Mouse (Mus musculus): Measurements from ENCODE around the gene Ccdc69.
"Not testable (repeated sequence)": the region's sequence is repeated elsewhere in the genome, so short reads cannot be mapped to it uniquely, and the experiment has no call there.

Ccdc69 gene

DNA sequence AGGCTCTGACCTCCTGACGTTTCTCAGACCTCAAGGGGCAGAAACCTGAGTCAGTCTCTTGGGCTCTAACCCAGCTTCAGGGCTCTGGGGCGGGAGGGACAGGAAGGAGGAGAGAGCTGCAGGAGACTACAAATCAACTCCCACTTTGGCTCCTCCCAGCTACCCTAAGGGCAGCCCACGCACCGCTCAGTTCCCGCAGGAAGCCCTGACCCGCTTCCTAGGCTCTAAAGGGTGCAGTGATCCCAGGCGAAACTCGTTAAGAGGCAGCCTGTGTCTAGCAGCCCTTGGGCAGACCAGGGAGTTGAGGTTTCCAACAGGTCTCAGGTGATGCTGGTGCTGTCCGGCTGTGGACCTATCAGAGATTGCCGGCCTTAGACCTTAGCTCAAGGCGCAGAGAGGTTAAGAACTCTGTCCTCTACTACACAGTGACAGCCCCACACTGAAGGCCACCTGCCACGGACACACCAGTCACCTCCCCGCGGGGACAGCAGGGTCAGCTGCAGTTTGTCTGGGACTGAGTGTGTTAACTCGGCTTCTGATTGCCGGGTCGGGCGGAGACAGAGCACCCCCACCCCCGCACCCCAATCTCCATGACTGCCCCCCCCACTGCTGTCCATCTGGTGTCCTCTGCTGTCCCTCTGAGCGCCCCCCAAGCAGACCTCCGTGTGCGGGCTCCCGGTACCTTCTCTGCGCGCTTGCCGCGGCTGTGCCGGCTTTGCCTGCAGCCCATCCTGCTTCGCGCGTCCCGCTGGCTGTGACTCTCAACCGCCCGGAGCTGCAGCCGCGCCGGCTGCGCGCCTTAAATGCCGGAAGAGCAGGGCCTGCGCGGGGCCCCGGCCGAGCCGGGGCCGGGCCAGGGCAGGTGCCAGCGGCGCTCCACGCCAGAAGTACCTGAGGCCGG lies at the start of gene Ccdc69:
TSS of gene Ccdc69 (minus strand) at position 801 of the 901 bp plus-strand sequence.
- peak; percentile 75 for DNase-seq

DNA sequence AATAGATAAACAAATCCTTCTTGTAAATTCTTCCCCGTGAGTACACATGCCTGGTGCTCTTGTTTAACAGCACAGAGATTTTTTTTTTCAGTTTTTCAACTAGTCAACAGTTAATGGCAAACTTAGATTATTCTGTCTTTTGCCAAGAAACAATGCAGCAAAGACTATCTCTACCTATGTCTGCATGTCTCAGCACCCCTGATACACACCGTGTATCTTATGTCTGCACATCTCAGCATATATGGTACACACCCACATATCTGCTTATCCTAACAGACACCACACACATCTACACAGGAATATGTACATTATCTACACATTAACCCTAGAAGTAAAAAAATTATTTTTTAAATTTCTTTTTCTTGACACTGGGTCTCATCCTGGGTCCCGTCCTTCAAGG lies 48.7 kb upstream of the Ccdc69 start:
- no peak for DNase-seq

DNA sequence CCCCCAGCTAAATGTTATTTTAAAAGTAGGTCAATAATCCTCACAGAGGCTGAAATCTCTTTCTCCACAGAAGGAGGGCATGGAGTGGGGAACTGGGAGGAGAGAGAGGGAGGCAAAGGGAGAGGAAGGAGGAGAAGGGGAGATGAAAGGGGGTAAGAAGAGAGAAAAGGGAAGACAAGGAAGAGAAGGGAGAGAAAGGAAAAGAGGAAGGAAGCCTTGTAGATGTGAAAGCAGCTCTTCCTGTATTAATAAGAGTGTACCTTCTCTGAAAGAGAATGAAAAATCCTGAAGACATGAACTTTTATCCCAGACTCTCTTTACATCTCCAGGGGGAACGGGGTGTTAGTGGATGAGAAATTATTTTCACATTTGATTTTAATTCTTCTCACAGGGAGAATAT lies 43.5 kb upstream of the Ccdc69 start:
- no peak for DNase-seq

DNA sequence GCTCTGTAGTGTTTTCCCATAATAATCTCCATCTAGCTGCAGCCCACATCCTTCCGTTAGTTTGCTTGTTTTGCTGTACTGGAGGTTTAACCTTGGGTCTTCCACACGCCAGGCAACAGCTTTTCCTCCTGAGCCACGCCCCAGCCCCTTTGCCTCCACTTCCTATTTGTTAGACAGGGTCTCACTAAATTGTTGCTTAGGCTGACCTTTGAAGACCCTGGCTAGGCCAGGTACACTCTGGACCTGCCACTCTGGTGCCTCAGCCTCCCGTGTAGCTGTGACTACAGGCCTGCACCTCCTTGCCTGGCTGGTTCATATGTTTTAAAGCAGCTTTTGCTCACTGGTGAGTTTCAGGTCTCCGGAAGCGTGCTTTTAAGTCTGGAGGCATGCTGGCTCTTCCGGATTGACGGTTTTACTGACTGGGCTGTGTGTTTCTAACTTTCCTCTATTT lies 42.9 kb upstream of the Ccdc69 start:
- DNase-seq: no peak

DNA sequence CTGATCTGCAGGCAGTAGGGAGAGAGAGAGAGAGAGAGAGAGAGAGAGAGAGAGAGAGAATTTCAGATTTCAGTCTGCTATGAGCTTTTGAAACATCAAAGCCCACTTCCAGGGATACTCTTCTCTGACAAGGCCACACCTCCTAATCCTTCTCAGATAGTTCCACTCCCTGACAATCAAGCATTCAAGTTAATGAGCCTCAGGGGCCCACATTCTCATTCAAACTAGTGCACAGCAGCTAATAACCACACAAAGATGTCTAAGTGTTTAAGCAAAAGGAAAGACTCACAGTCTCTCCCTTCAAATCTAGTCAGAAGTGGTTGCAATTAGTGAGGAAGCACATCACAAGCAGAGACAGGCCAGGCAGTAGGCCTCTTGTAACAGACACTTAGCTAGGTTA lies 42.3 kb upstream of the Ccdc69 start:
- DNase-seq: no peak

DNA sequence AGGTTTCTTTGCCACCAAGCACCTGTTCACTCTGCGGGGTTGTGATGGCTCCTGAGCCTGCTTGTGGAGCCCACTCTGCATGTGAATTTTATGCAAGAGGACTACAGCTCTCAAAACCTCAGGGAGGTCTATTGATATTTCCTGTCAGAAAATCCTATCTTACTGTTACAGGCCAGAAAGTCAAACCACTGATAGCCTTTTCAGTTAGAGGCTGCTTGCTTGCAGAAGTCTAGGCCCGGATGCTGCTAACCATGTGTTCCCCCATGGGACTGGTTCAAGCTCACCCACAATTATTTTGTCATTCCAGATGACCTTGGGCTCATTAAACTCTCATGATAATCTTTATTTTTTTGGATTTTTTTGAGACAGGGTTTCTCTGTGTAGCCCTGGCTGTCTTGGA lies 39.1 kb upstream of the Ccdc69 start:
- no peak for DNase-seq

DNA sequence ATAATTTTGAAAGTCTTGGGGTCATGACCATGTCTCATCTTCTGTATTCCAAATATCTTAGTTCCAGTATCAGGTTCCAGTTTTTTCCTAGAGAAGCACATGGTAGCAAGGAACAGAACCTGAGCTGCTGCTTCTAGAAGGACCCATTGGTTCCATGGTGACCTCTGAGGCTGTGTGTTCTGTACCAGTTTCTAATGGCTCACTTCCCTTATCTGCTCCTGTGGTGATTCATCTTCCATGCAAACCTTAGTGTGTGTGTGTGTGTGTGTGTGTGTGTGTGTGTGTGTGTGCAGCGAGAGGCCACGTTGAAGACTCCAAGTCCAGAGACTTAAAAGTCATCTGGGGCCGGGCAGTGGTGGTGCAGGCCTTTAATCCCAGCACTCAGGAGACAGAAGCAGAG lies 38.1 kb upstream of the Ccdc69 start:
- no peak for DNase-seq

DNA sequence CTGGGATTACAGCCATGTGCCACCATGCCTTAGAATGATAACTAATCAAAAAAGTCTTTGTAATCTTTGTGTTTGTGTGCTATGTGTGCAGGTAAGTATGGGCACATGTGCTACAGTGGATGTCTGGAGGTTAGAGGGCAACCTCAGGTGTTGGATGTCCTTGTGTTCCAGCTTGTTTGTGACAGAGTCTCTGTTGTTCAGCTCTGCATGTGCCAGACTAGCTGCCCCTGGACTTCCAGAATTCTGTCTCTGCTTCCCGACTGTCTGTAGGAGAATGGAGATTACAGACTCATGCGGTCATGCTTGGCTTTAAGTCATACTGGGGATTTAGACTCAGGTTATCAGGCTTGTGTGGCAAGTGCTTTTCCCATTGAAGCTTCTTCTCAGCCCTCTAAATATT lies 36.4 kb upstream of the Ccdc69 start:
- DNase-seq: no peak

DNA sequence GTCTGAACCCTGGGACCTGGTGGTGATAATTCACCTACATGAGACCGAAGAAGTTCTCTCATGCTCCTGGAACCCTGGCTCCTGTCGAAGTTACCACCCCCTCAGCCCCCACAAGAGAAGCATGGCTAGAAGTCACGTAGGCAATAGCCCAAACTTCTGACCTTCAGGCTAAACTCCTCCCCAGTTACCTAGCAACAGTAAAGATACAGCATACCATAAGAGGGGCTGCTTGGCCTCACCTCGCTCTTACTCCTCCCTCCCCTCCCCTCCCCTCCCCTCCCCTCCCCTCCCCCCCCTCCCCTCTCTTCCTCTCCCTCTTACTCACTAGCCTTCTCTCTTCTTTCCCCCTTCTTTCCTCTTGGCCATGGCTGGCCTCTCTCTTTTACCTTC lies 35.9 kb upstream of the Ccdc69 start:
- not testable (repeated sequence) for DNase-seq

DNA sequence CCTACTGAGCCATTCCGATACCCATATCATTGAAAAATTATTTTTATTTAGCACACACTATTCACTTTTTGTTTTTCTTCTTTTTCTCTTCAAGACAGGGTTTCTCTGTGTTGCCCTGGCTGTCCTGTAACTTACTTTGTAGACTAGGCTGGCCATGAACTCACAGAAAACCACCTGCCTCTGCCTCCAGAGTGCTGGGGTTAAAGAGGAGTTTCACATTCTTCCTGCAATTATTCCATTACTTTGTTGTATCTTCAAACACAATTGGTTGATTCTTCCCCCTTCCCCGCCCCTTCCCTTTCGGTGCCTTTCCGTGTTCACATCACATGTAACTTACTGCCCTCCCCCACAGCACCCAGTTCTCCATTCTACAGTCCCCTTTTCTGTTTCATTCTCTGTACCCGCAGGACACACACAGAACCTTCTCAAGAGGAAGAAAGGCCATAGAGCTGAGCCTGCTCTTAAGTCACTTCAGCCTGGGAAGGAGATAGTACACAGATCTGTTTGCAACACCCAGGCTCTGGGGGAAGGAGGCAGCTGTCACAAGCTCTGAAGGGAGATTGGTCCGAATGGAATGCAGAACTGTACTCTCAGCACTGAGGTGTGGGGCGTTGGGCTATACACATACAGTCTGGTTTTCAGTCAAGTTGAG lies 35.4 kb upstream of the Ccdc69 start:
- peak; percentile 79 for DNase-seq

DNA sequence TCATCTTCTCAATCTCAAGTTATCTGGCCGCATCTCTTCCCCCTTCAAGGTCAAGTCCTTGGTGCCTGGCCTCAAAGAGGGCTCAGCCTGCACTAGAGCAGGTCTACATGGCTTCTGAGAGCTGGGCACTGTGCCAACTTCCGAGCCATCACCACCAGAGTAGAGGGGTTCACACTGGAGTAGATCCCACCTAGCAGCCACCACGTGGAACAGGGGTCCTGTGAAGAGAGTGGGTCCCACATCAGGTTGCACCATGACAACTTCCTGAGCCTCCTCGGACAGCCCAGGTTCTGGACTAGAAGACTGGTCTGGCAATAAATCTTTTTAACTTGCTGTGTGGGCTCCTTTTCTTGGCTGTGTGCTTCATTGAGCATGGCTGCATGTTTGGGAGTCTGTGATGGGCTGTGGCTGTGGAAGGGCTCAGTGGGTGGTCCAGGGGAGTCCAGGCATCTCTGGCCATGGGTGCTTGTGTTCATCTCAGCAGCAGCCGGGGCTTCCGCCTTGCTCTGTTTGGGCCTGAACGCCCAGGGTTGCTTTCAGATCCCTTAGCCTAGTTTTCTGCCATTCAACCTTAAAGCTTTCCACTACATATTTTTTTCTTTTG lies 32.7 kb upstream of the Ccdc69 start:
- DNase-seq: no peak

DNA sequence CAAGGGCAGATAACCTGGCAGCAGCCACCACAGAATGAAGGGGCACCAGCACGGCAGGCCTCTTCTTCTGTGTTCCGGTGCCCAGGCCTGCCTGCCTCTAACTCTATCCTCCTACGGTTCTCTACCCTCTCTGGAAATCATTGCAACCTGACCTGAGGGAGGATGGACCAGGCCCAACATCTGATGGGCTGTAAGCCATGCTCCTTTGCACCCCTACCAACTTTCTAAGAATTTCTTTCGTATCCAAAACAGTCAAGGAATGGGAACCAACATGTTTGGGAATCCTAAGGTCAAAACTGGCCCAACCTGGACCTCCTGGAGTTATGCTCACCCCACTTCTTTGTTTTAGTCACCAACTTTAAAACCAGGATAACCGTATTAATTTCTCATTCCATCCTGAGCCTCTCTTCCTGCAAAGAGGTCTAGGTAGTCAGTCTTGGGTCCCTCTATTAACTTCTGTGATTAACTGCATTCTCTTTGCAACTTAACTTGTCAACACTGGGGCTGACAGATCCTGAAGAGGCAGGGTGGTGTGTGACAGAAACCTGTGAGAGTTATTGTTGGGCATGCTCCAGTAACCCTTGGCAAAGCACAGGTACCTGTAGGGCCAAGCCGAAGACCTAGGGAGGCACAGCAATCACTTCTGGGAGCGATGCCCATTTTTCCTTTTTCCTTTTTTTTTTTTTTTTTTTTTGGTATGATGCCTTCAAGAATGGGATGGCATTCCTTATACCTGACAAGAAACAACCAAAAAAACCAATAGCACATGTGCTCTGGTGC lies 31.8 kb upstream of the Ccdc69 start:
- no peak for DNase-seq

DNA sequence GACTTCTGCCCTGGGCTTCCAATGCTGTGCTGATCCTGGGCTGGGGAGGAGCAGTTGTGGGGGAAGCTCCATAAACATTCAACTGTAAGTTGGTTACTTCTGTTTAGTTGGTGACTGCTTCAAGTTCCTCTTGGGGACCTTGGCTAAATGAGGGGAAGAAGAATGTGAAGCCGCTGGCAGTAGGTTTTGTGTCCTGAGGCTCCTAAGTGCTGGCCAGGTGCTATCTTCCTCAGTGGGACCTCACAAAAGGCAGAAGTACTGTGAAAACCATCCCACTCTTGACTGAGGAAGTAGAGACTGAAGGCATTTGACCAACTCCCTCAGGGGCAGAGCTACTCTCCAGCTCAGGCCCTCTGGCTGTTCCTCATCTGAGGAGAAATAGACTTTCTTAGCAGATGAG lies 28.7 kb upstream of the Ccdc69 start:
- DNase-seq: peak; percentile 23

DNA sequence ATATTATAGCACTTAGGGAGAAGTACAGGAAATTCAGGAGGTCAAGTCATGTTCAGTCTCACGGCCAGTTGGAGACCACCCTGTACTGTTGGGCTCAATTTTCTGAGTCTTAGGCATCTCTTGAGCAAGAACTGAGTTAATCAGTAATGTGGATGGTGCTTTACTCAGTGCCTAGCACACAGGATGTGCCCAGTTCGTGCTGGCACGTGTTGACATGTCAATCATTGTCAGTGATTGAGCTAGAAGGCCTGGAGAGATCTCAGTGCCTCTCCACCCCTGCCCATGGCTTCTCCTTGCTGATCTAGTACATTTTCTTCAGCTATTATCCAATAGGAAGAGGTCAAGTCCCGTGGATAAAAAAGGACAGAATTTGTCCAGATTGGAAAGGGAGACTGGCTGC lies 27.5 kb upstream of the Ccdc69 start:
- DNase-seq: no peak

DNA sequence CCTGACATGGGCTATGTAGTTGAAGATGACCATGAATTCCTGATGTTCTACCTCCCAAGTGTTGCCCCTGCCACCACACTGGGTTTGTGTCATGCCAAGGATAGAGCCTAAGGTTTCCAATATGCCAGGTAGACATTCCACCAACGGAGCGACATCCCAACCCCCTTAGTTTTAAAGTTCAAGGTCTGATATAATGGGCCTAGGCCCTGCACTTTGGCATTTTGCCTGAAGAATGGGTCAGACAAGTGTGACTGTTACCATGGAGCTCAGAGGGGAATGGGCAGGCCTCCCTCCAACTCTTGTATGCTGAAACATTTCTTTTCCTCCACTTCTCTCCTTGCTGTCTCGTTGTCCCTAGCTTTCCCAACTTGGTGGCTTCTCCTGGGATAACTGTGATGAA lies 25.3 kb upstream of the Ccdc69 start:
- DNase-seq: no peak

DNA sequence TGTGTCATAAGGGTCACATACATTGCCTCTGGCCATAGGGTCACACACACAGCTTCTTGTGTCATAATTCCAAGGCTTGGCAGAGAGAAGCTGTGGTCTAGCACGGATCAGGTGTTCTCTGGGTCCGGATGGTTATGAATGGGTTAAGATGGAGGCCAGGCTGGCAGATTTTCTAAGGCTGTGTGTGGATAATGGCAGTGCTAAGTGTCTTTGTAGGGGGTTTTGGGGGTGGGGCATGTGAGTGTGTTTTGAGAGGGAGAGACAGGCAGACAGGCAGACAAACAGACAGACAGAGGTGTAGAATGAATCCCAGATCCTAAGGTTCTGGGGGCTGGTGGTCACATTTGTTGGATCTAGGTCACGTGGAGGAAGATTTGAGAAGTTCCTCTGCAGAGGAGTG lies 24.1 kb upstream of the Ccdc69 start:
- DNase-seq: no peak

DNA sequence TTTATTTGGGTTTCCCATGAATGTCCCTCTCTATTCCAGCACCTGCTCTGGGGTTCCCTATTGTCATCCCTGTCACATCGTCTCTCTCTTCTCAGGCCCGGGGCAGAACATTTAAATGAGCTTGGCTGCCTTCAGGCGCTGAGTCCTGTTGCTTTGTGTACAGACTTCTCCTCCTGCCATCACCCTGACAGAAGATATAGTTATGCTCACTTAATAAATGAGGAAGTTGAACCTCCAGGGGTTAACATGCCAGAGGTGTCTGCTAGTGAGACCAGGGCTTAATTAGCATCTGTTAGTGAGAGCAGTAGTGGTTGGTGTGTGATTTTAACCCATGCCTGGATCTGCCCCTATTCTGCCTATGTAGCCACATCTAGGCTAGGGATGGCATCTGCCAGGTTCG lies 21.9 kb upstream of the Ccdc69 start:
- no peak for DNase-seq

DNA sequence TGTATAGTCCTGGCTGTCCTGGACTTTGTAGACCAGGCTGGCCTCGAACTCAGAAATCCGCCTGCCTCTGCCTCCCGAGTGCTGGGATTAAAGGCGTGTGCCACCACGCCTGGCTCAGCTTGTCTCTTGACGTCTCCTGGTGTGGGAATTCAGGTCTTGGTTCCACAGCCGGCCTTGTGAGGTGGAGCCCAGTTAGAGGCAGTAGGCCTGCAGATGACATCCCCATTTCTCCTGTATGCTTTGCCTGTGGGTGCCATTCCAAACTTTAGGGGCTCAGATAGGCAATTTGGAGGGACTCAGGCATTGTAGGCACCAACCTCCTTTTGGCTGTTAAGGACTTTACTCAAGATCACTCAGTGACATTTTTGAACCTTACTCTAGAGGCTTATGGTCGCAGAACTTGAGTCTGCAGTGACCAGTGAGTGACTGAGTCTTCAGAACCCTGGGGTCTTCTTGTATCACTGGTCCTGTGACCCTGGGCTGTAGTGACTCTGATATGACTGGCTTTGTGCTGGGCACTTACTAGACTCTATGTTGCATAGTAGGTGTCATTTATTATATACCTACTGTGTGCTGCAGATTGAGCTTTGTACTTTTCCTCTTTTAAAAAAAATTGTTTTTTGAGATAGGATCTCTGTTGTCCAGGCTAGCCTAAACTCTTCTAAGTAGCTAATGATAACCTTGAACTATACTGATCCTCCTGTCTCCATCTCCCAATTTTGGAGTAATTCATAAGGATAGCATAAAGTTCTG lies 21.3 kb upstream of the Ccdc69 start:
- no peak for DNase-seq

DNA sequence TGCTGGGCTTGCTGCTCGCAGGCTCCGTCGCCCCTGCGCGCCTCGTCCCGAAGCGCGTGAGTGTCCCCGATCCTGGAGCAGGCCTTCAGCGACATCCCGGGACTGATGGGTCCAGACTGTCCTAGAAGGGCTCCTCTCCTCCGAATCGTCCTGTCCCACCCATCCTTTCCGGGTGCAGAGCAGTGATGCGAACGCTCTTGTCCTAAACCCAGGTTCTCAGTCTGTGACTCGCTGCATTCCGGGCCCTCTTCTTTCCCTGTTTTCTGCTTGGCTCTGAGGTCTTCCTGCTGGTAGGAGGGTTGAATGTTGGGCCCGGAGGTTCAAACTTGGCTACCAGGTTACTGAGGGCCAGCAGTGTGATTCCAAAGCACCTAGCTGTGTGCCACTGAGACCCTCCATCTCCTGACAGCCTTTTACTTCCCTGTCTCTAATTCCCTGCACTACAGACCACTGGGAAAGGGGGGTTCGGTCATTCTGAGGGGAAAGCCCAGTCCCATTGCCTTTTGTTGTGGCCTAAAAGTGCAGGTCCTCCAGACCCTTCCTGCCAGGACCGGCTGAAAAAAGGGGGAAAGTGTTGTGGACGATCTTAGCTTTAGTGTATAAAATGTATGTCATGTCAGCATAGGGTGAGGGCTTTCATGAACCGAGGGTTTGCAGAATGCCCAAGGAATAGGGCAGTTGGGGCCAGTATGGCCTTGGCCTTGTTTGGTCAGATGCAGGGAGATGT lies 20.4 kb upstream of the Ccdc69 start:
- DNase-seq: peak; percentile 22

DNA sequence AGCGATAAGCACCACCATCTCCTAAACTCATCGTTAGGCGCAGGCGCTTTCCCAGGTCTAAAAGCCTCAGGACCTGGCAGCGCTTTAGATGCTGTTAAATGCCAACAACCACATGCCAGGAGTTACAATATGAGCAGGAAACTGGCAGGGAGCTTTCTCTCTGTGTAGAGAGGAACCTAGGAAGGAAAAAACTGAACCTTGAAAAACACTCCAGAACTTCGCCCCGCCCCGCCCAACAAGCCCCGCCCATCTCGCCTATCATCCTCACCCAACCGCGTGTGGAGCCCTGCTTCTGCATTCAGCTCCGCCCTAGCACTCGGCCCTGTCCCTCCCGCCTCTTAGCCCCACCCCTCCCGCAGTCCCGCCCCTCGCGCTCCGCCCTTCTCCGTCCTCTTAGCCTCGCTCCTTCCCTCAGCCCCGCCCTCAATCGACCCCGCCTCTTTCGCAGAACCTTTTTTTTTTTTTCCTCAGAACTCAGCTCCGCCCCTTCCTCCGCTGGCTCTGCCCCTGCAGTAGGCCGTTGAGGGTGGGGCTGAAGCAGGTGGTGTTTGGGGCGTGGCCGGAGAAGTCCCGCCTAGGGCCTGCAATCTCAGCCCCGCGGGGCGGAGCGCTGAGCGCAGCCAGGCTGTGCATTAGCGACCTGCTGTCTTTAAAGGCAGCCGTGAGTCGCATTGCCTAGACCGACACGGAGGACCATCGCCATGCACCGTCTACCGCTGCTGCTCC lies 19.7 kb upstream of the Ccdc69 start, which contains the start of gene Gm2a:
TSS of gene Gm2a (plus strand) at position 653 of the 726 bp plus-strand sequence.
- DNase-seq: peak; percentile 97
